Mouse (Mus musculus) right cerebral cortex, postnatal 4 days (tissue): ENCODE data around the gene Kcnn4.

Source experiments
- DNase-seq: peaks from one replicate; pipeline ENCODE4 v3.0.0-alpha.2; 2022

The Kcnn4 gene

DNA sequence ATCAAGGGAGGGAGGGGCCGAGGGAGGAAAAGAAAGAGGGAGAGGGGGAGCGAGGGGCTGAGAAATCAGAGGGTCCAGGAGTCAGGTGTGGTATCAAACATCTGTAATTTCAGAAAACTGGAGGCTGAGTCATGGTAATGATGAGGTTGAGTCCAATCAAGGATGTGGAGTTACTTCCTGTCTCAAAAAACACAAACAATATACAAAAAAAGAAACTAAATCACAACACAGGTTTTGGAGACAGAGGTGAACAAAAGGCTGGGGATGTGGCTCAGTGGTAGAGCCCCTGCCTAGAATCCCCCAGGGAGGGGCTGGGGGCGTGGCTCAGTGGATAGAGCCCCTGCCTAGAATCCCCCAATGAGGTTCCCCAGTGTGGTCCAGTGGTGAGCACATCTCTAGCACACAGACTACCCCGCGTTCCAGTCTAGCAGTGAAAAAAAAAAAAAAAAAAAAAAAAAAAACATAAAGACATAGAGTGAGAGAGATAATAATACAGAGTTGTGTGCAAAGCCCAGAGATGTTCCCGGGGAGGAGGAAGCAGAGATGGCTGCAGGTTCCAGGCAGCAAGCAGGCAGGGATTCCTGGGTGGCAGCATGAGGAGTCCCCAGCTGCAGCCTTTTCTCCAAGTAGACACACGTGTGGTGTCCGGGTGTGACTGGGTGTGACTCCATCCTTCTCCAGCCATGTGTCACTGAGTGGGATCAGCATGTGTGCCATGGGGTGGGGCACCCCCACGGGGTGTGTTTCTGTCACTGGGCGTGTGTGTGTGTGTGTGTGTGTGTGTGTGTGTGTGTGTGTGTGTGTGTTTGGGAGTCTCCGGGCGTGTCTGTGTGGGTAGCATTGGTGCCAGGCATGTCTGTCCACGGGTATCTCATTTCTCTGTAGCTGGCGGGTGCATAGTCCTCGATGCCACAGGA lies 3.1 kb upstream of the Kcnn4 start:
- no peak for DNase-seq

DNA sequence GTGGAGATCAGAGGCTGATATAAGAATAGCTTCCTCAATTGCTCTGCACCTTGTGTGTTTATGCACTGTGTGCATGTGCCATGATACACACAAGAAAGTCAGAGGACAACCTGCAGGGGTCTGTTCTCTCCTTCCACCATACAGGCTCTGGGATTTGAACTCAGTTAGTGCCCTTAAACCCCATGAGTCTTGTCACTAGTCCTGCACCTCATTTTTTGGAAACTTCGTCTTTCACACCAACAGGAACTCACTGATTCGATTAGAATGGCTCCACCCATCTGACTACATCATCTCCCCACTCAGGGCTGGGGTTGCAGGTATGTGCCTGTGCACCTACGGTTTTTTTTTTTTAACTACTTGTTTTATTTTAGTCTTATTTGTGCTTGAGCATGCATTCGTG lies 1.8 kb upstream of the Kcnn4 start:
- DNase-seq = no peak

DNA sequence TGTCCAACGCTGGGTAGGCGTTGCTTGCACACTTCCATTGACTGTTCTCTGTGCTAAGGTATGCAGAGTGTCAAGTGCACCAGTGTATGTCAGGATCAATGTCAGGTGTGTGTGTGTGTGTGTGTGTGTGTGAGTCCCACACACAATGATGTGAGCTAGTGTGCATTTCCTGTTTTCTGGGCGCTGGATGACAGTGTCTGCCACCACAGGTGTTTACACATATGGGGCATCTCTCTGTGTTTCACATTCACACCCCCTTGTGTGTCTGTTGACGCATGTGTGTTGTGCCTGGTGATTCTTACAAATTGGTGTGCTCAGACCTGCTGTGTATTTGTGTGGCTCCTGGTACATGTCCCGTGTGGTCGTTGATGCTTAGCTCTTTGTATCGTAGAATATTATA lies 1.1 kb upstream of the Kcnn4 start:
- no peak for DNase-seq

DNA sequence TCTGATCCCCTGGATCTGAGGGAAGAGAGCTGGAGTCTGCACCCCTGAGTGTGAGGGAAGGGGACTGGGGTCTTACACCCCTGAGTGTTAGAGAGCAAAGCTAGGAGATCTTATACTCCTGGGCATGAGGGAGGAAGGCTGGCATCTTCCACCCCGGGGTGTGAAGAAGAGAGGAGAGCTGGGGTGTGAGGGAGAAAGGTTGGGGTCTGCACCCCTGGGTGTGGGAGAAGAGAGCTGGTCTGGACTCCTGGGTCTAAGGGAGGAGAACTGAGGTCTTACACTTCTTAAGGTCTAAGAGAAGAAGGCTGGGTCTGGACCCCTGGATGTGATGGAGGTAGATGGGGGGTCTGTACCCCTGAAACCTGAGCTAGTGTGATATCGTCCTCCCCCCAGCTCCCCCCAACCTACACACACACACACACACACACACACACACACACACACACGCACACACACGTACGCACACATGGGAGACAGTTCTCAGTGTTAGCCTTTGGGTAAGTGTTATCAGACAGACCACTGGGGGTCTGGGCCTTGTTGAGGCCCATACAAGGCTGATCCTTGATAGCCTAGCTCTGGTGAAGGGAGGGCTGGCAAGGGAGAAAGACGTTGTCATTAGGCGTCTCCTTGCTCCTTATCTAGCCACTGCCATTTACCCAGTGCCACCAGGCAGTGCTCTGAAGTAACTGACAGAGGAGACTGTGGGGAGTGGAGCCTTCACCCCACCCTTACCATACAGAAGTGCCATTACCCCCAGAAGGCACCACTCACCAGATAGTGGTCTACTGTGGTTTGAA lies 1.1 kb downstream of the Kcnn4 start:
- no peak for DNase-seq

DNA sequence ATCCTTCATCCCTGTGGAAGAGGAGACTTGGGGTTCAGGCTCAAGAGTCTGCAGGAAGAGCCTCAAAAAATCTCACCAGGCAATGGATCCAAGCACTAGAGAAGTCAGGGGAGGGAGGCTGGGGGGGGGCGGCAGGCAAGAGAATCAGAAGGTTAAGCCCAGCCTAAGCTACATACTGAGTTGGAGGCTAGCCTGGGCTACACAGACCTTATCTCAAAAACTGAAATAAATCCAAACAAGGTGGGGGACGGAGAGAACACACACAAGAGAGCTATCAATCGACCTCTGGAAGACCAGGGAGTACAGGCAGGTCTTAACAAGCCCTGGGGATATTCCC lies 1.7 kb downstream of the Kcnn4 start:
- DNase-seq = no peak

DNA sequence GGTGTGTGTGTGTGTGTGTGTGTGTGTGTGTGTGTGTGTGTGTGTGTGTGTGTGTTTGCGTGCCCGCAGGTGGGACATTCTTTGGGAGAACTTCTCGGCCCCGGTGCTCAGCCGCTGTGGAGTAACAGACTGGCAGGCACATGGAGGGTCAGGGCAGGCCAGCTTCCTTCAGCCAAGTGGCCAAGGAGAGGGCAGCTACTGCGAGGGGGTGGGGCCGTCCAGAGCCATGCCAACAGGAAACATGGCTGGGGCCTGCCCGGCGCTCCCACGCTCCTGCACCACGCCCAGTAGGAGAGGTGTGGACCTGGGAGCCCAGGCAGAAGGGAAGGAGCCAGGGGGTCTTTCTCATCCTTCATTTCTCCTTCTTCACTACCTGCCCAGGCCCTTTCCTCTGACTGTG lies 2.2 kb downstream of the Kcnn4 start:
- DNase-seq = no peak

DNA sequence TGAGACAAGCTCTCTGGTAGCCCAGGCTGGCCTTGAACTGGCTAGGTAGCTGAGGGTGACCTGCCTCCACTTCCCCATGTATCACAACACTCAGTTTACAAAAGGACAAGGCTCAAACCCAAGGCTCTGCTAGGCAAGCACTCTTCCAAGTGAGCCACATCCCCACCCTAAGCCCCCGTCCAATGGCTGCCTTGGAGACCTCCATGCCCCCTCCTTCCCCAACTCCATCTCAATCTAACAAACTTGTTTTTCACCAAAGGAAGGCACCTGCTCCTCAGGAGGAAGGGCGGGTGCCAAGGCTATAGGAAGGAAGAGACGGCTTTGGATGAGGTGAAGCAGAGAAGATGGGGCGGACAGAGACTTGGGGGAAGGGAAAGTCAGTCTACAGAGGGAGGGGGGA lies 2.7 kb downstream of the Kcnn4 start:
- DNase-seq = no peak

DNA sequence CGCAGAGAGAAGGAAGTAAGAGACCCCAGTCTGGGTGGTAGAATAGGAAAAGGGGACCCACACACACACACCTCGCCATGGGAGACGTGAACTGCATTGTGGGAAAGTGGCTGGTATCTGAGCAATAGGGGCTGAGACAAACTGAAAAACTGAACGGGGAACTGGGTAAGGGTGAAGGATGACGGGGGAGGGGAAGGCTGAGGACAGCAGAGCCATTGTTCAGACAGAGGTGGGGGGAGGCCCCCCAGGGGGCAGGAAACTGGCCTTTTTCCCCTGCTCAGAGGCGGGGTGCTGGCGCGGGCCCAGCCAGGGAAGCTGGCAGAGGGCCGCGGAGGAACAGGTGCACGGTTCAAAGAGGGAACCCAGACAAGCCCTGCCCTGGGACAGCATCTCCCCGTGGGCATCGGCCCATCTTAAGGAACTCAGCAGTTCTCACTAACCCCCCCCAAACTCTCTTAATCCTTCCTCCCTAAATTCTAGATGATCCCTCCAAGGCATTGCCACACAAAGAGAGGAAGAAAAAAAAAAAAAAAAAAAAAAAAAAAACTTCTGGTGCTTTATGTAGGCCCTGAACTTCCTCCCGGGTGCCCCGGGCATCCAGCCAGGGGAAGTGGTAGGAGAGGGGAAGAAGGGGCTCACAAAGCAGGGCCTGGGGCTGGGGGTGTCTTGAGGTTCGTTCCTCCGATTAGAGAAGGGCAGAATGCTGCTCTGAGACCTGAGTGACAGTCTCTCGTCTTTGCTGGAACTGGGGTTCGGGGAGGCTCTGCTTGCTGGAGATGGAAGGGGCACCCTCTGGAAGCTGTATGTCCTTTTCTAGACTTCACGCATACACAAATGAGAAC lies 3.7 kb downstream of the Kcnn4 start:
- peak; percentile 56 for DNase-seq

DNA sequence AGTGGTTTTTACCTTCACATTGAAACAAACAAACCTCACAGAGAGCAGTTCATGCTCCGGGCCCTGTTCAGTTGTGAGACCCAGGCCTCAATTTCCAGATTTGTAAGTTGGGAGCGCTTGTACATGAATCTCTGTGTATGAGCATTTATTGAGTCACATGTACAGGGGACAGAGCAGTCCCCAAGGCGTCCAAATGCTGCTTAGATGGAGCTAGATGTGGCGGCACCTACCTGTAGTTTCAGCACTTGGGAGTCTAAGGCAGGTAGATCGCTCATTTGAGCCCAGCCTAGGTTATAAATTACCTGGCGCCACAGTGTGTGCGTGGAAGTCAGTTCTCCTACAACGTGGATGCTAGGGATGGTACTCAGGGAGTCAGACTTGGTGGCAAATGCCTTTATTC lies 6.4 kb downstream of the Kcnn4 start:
- no peak for DNase-seq

DNA sequence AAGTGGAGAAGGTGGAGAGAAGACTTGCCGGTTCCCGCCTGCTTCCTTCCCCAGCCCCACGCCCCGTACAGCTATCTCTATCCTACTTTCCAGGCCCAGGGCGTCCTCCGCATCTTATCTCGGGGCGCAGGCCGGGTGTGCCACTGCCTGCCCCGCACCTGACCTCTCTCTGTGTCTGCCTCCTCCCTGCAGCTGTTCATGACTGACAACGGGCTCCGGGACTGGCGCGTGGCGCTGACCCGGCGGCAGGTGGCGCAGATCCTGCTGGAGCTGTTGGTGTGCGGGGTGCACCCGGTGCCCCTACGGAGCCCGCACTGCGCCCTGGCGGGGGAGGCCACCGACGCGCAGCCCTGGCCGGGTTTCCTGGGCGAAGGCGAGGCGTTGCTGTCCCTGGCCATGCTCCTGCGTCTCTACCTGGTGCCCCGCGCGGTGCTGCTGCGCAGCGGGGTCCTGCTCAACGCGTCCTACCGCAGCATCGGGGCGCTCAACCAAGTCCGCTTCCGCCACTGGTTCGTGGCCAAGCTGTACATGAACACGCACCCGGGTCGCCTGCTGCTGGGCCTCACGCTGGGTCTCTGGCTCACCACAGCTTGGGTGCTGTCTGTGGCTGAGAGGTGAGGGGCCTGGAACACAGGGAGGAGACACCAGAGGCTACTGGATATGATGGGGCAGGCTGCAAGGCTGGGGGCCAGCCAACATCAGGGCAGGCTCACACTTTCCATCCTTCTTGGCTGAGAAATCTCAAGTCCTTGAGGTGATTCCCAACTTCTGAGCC lies 7.2 kb downstream of the Kcnn4 start:
- no peak for DNase-seq

DNA sequence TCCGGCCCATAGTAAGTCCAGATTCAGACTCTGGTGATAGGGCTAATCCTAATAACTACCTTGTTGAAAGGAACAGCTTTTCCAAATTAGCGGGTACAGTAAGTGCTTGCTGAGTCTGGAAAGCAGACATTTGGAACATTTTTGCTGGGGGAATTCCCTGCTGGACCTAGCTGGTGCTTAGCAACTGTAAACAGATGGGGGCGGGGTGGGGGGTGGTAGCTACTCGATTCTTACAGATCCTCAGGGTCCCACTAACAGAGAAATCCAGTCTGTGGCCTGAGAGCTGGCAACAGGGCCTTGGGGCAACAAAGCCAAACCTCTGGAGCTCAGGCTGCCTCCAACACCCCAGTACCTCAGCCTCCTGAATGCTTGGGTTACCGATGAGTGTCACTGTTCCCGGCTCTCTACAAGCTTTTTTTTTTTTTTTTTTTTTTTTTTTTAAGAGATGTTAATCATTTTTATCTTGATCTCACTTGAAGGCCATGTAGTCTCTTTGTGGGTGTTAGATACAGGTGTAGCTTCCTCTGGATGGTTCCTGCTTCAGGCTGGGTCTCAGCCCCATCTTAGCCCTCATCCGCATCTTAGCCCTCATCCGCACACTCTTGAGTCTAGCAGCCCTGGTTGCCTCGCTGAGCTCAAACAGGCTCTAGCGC lies 8.1 kb downstream of the Kcnn4 start:
- DNase-seq = no peak

DNA sequence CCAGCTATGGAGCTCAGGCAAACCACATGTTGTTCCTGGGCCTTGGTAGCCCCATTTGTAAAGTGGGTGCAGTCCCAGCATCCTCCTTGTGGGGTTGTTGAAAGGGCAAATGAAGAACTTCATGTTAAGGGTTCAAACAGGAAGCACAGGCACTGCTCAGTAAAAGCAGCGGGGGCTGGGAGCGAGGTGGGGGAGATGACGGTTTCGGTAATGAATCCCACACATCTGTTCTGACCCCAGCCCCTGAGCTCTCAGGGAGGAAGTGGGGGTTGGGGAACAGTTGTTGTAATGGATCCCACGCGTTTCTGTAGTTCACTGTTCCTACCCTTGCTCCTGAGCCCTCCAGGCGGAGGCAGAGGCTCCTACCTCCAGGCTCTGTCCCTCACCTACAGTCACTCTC lies 9.9 kb downstream of the Kcnn4 start:
- DNase-seq = no peak

DNA sequence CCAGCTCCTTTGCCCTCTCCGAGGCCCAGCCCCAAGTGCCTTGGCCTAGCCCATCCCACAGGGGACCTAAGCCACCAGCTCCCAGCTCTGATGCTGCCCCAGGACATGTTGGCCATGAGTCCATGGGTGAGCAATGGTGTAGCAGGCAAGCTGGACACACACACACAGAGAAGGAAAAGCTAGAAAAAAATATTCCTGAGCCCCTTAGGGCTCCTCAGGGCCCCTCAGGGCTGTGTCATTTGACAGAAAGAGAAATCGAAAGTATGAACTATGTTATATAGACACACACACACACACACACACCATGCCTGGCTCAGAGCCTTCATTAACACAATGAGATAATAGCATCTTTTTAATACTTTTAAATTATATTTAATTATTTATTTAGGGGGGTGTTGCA lies 10.3 kb downstream of the Kcnn4 start:
- no peak for DNase-seq

DNA sequence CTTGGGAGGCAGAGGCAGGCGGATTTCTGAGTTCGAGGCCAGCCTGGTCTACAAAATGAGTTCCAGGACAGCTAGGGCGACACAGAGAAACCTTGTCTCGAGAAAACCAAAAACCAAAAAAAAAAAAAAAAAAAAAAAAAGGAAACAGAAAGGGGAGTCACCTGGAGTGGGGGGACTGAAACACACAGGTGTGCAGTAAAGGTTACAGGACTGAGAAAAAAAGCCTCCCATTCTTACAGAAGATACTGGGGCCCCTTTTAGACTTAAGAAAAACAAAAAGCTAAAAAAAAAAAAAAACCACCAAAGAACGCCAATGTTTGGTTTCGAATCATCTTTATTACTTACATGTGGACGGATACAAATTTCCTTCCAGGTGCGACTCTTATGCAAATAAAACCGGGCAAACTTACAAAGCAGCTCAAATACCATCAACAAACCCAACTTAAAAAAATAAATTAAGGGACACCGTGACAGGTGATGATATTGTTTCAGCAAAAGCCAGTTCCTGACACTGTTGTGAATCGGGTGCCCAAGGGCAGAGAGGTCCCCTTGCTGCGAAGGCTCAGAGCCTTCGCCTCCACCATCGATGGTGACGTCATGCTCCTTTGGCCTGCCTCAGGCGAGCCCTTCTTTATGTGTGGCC lies 12.8 kb downstream of the Kcnn4 start:
- no peak for DNase-seq

DNA sequence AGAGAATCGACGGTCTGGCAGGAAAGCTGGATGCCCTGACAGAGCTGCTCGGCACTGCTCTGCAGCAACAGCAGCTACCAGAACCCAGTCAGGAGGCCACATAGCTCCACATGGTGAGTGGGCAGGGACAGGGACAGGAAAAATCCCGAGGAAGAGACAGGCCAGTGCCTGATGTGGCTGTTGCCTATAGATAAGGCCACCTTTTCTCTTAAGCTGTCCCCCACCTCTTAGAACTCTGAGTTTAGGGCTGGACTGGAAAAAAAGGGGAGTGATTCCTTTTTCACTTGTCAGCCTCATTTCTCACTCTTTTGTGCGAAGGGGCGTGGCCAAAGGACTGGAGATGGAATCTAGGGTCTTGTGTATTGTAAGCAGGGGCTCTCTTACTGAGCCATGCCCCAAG lies 14.0 kb downstream of the Kcnn4 start:
- DNase-seq = no peak

DNA sequence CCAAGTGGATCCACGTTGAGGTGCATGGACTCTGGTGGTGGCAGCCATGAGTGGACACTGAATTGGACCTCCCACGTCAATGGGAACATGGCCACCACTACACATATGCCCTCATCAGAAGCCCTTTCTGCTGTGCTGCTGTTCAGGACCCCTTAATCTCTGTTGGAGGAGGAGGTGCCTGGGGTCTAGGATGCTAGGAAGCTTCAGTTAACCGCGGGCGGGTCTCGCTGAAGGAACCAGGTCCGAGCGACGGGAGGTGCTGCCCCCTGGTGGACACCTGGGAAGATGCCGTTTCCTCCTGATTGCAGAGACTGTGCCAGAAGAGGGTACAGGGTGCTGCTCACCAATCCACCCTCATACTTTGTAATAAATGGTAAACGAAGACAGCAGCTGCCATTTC lies 14.8 kb downstream of the Kcnn4 start:
- peak; percentile 85 for DNase-seq

DNA sequence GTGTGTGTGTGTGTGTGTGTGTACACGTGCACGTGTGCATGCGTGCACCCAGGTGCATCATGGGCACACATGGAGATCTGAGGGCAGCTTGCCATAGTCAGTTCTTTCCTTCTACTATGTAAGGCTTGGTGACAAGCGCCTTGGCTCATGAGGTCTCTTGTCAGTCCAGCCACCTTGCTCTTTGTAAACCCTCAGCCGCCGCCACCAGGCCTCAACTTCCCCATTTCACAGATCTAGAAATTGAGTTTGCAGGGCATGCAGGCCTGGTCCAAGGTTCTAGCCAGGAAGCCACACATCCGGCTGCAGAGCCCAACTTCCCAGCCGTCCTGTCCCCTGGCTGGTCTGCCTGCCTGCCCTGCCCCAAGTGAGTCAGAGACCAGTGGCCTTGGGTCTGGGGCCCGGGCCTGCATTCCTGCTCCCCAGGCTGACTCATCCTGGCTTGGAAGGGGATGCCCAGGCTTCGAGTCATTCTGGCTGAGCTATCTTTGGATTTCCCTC lies 17.0 kb downstream of the Kcnn4 start:
- no peak for DNase-seq

DNA sequence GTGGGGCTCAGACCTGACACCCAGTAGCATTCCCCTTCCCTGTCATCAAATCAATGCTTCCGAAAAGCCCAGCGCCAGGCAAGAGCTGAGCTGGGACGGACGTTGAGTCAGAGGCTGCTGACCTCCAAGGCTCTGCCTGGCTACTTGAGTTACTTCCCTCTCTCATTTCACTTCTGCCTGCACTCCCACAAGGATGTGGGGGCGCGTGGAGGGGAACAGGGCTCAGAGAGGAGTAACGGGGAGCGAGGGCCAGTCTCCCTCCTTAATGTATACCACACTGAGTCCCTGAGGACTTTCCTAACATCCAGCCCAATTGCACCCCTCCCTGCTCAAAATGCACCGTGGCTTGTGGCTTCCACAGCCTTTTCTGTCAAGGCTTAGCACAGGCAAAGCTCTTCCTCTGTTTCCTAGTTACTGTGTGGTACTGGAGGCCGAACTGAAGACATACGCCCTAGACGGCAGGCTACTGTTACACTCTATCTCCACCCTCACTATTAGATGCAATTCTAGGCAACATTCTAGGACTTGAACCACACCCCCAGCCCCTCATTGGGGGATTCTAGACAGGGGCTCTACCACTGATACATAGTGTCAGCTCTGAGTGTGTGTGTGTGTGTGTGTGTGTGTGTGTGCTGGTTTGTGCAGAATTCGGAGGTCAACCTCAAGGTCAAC lies 19.6 kb downstream of the Kcnn4 start:
- no peak for DNase-seq

DNA sequence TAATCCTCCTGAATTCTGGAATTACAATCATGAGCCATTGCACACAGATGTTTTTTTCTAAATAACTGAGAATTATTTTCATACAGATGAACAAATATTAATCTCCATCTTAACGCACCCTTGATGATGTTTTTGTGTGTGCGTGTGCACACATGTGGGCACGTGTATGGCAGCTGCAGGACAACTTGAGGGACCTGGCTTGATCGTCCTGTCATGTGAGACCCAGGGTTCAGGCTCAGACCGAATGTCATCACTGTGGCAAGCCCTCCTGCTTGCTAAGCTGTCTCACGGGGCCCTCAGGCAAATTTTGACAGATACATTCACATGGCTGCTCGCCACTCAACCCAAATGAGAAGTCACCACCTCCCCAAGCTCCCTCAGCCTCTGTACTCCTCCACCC lies 20.4 kb downstream of the Kcnn4 start:
- no peak for DNase-seq

DNA sequence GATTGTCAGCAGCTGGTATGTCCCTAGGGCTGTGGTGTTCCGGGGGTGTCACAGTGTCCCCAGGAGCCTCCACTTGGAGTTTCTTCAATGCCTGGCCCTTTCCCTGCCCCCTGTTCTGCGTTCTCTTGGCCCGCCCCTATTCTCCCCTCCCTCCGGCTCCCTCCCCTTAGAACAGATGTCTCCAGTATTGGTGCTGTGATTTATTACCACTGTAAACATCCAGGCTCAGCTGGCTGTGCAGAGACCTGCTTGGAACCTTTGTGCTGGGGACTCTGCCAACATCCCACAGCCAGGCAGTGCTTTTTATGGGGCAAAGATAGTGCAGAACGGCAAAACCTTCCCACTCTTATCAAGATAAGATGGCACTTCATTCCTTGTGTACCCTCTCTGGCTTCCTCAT lies 21.0 kb downstream of the Kcnn4 start:
- no peak for DNase-seq

DNA sequence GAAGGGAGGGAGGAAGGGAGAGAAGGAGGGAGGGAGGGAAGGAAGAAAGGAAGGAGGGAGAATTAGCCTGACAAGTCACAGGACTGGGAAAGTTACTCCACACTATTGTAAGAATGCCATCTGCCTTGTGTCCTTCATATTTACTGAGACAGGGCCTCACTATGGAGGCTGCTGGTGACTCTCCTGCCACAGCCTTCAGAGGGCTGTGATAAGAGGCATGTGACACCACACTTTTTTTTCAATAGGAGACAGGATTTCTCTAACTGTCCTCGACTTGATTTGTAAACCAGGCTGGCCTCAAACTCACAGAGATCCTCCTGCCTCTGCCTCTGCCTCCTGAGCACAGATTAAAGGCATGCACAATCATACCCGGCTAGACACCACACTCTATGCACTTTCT lies 21.6 kb downstream of the Kcnn4 start:
- no peak for DNase-seq
